Mouse (Mus musculus): ENCODE data around the gene Lingo3. TPM values are rescaled to one million over a fixed set of nuclear protein-coding genes. Genes with fewer than 3 reads are reported as not detected.

Lingo3 gene
- total RNA-seq (2021): 10 to 100 TPM; 38.5 to 46.7 TPM

- intact Hi-C loops (cut with DNase I): no loop called here
- peak; percentile 55 to 78 for DNase-seq (ENCODE audit: low spot score in 2 of 2)
Observed at GRCm38 (mm10) chr10:80843931-80844547, at the start of gene Lingo3. Lingo3 (minus strand) TSS chr10:80844039.

GRCm38 (mm10) chr10:80887181-80887580 is 43.3 kb upstream of the Lingo3 start:
- no peak for DNase-seq (ENCODE audit: low spot score in 2 of 2)
- intact Hi-C loops (cut with DNase I): no loop called here

- intact Hi-C loops (cut with DNase I): loop anchor here (2.0 kb wide), 1 partner anchor 134 kb away; no protein-coding TSS in a partner anchor
- peak; percentile 45 to 51 for DNase-seq (ENCODE audit: low spot score in 2 of 2)
Observed at GRCm38 (mm10) chr10:80881301-80881700, 37.5 kb upstream of the Lingo3 start.

- no peak for DNase-seq (ENCODE audit: low spot score in 2 of 2)
- intact Hi-C loops (cut with DNase I): loop anchor here (2.0 kb wide), 1 partner anchor 134 kb away; no protein-coding TSS in a partner anchor
Observed at GRCm38 (mm10) chr10:80880901-80881300, 37.1 kb upstream of the Lingo3 start.

GRCm38 (mm10) chr10:80880131-80880641 is 36.3 kb upstream of the Lingo3 start:
- DNase-seq (ENCODE audit: low spot score in 2 of 2): peak in 1 of 2 experiments; percentile 53
- intact Hi-C loops (cut with DNase I): loop anchor here (2.0 kb wide), 1 partner anchor 133 kb away; no protein-coding TSS in a partner anchor

GRCm38 (mm10) chr10:80876594-80876993 is 32.8 kb upstream of the Lingo3 start:
- DNase-seq (ENCODE audit: low spot score in 2 of 2): no peak
- intact Hi-C loops (cut with DNase I): no loop called here

- intact Hi-C loops (cut with DNase I): no loop called here
- DNase-seq (ENCODE audit: low spot score in 2 of 2): no peak
Observed at GRCm38 (mm10) chr10:80876028-80876427, 32.2 kb upstream of the Lingo3 start.

GRCm38 (mm10) chr10:80874035-80874434 is 30.2 kb upstream of the Lingo3 start:
- no peak for DNase-seq (ENCODE audit: low spot score in 2 of 2)
- intact Hi-C loops (cut with DNase I): no loop called here

- intact Hi-C loops (cut with DNase I): no loop called here
Observed at GRCm38 (mm10) chr10:80871581-80871980, 27.7 kb upstream of the Lingo3 start, which contains the start of gene Tmprss9. Tmprss9 (plus strand) TSS chr10:80871848.

GRCm38 (mm10) chr10:80870993-80871392 is 27.2 kb upstream of the Lingo3 start:
- no peak for DNase-seq (ENCODE audit: low spot score in 2 of 2)
- intact Hi-C loops (cut with DNase I): no loop called here

More at GRCm38 (mm10) chr10:80871581-80871980, 27.7 kb upstream of the Lingo3 start, which contains the start of gene Tmprss9:
- no peak for DNase-seq (ENCODE audit: low spot score in 2 of 2)

GRCm38 (mm10) chr10:80864446-80864845 is 20.6 kb upstream of the Lingo3 start:
- no peak for DNase-seq (ENCODE audit: low spot score in 2 of 2)
- intact Hi-C loops (cut with DNase I): no loop called here

GRCm38 (mm10) chr10:80862305-80862704 is 18.5 kb upstream of the Lingo3 start:
- intact Hi-C loops (cut with DNase I): no loop called here
- DNase-seq (ENCODE audit: low spot score in 2 of 2): no peak

- intact Hi-C loops (cut with DNase I): no loop called here
- DNase-seq (ENCODE audit: low spot score in 2 of 2): no peak
Observed at GRCm38 (mm10) chr10:80858350-80858935, 14.6 kb upstream of the Lingo3 start.

- intact Hi-C loops (cut with DNase I): no loop called here
- DNase-seq (ENCODE audit: low spot score in 2 of 2): no peak
Observed at GRCm38 (mm10) chr10:80857848-80858247, 14.0 kb upstream of the Lingo3 start.

GRCm38 (mm10) chr10:80857386-80857785 is 13.5 kb upstream of the Lingo3 start:
- no peak for DNase-seq (ENCODE audit: low spot score in 2 of 2)
- intact Hi-C loops (cut with DNase I): no loop called here

GRCm38 (mm10) chr10:80856908-80857307 is 13.1 kb upstream of the Lingo3 start:
- intact Hi-C loops (cut with DNase I): no loop called here
- DNase-seq (ENCODE audit: low spot score in 2 of 2): no peak

- DNase-seq (ENCODE audit: low spot score in 2 of 2): no peak
- intact Hi-C loops (cut with DNase I): no loop called here
Observed at GRCm38 (mm10) chr10:80856267-80856666, 12.4 kb upstream of the Lingo3 start.

- intact Hi-C loops (cut with DNase I): no loop called here
- no peak for DNase-seq (ENCODE audit: low spot score in 2 of 2)
Observed at GRCm38 (mm10) chr10:80855749-80856073, 11.9 kb upstream of the Lingo3 start.

- intact Hi-C loops (cut with DNase I): no loop called here
Observed at GRCm38 (mm10) chr10:80854913-80855748, 11.3 kb upstream of the Lingo3 start, which contains the start of the genes Lsm7 and Sppl2b. Lsm7 (minus strand) TSS chr10:80855209. Sppl2b (plus strand) TSS chr10:80855275.

GRCm38 (mm10) chr10:80848571-80848970 is 4.7 kb upstream of the Lingo3 start:
- intact Hi-C loops (cut with DNase I): no loop called here
- DNase-seq (ENCODE audit: low spot score in 2 of 2): no peak

More at GRCm38 (mm10) chr10:80854913-80855748, 11.3 kb upstream of the Lingo3 start, which contains the start of the genes Lsm7 and Sppl2b:
- peak; percentile 96 to 98 for DNase-seq (ENCODE audit: low spot score in 2 of 2)
